Mouse (Mus musculus) lung, adult 2 months (tissue): ENCODE data around the gene Asic2. TPM values are rescaled to one million over a fixed set of nuclear protein-coding genes. Genes with fewer than 3 reads are reported as not detected.

Source experiments
- DNase-seq: peaks from one replicate; pipeline ENCODE4 v3.0.0; 2022
- H3K4me1 ChIP-seq: fragments of 200-500 bp; 2 replicates; pipeline ENCODE4 v1.6.1; 2011; ENCODE audit warnings: low read length; ENCODE audit not compliant: control insufficient read depth, insufficient read depth
- H3K4me3 ChIP-seq: fragments of 200-500 bp; replicated peaks from 2 replicates; pipeline ENCODE3; 2011; ENCODE audit warnings: low read depth, mild to moderate bottlenecking, control low read depth, low read length; ENCODE audit errors: extremely low read depth
- CTCF ChIP-seq: fragments of 200-500 bp; IDR thresholded peaks from 2 replicates; pipeline ENCODE4 v1.5.1; 2011; ENCODE audit warnings: mild to moderate bottlenecking, low read length, control low read depth; ENCODE audit not compliant: insufficient read depth
- POLR2A ChIP-seq: fragments of 200-500 bp; IDR thresholded peaks from 2 replicates; pipeline ENCODE4 v1.6.1; 2011; ENCODE audit warnings: low read depth, mild to moderate bottlenecking, control low read depth, low read length, borderline replicate concordance; ENCODE audit errors: extremely low read depth
- WGBS: fragments of 180-500 bp; shearing (Covaris S2); methylation state at CpG from one replicate; pipeline ENCODE4 v1.1.7; 2018; 5-methylcytosine and 5-hydroxymethylcytosine counted together
- polyA plus RNA-seq: library from polyadenylated mRNA; depleted of rRNA; stranded (reverse); fragments of >200 nt; gene quantifications from 2 replicates; pipeline ENCODE4 v1.2.3, GENCODE M21; 2012

The Asic2 gene
- polyA plus RNA-seq, 1 experiment, result 0.04 TPM

GRCm38 (mm10) chr11:81057506-81057905 lies 910.8 kb downstream of the Asic2 start:
- TF ChIP-seq CTCF (no peak), POLR2A (no peak)
- 84% methylated on average over 3 of the region's 3 CpGs for WGBS
- no peaks in the 10 kb centered on the region for H3K4me1 ChIP-seq
- no peak overlapping the region for H3K4me3 ChIP-seq
- no peak for DNase-seq

- 94% methylated on average over 9 of the region's 9 CpGs for WGBS
- no peaks in the 10 kb centered on the region for H3K4me1 ChIP-seq
- no peak overlapping the region for H3K4me3 ChIP-seq
- no peak for DNase-seq
- TF ChIP-seq POLR2A (no peak), CTCF (no peak)
These were observed 911.5 kb downstream of the Asic2 start for GRCm38 (mm10) chr11:81056776-81057175.

- H3K4me3 ChIP-seq, result no peak overlapping the region
- DNase-seq, result no peak
- 62% methylated on average over 12 of the region's 12 CpGs for WGBS
- no peaks in the 10 kb centered on the region; the same call in 1 of the 2 replicates for H3K4me1 ChIP-seq
- TF ChIP-seq CTCF, result no peak
- no peak for TF ChIP-seq POLR2A
These were observed 912.7 kb downstream of the Asic2 start for GRCm38 (mm10) chr11:81055446-81056145.

- TF ChIP-seq CTCF, result no peak
- TF ChIP-seq POLR2A, result no peak
- no peak overlapping the region for H3K4me3 ChIP-seq
- H3K4me1 ChIP-seq, result no peaks in the 10 kb centered on the region; the same call in 1 of the 2 replicates
- no peak for DNase-seq
- WGBS, result 80% methylated on average over 8 of the region's 8 CpGs
These were observed 914.4 kb downstream of the Asic2 start for GRCm38 (mm10) chr11:81053826-81054225.

- 60% methylated on average over 3 of the region's 3 CpGs for WGBS
- TF ChIP-seq POLR2A, result no peak
- TF ChIP-seq CTCF, result no peak
- no peak overlapping the region for H3K4me3 ChIP-seq
- no peaks in the 10 kb centered on the region for H3K4me1 ChIP-seq
- DNase-seq, result no peak
These were observed 926.6 kb downstream of the Asic2 start for GRCm38 (mm10) chr11:81041671-81042070.

- H3K4me1 ChIP-seq, result no peaks in the 10 kb centered on the region
- no peak for DNase-seq
- H3K4me3 ChIP-seq, result no peak overlapping the region
- 61% methylated on average over 5 of the region's 5 CpGs for WGBS
- no peak for TF ChIP-seq CTCF
These were observed 928.3 kb downstream of the Asic2 start for GRCm38 (mm10) chr11:81039976-81040375.

- DNase-seq, result no peak
- WGBS, result 78% methylated on average over 3 of the region's 3 CpGs
- H3K4me3 ChIP-seq, result no peak overlapping the region
- no peak for TF ChIP-seq POLR2A
- TF ChIP-seq CTCF, result no peak
- no peaks in the 10 kb centered on the region for H3K4me1 ChIP-seq
These were observed 936.1 kb downstream of the Asic2 start for GRCm38 (mm10) chr11:81032151-81032550.

- no peaks in the 10 kb centered on the region for H3K4me1 ChIP-seq
- 95% methylated on average over 8 of the region's 8 CpGs for WGBS
- no peak for TF ChIP-seq POLR2A
- TF ChIP-seq CTCF, result no peak
- DNase-seq, result no peak
- H3K4me3 ChIP-seq, result no peak overlapping the region
These were observed 953.5 kb downstream of the Asic2 start for GRCm38 (mm10) chr11:81014776-81015175.

- WGBS, result 94% methylated on average over 6 of the region's 6 CpGs
- TF ChIP-seq POLR2A (no peak), CTCF (no peak)
- no peak for DNase-seq
- no peak overlapping the region for H3K4me3 ChIP-seq
- H3K4me1 ChIP-seq, result no peaks in the 10 kb centered on the region
These were observed 954.8 kb downstream of the Asic2 start for GRCm38 (mm10) chr11:81013501-81013900.

- 69% methylated on average over 7 of the region's 7 CpGs for WGBS
- DNase-seq, result no peak
- no peak overlapping the region for H3K4me3 ChIP-seq
- H3K4me1 ChIP-seq, result no peaks in the 10 kb centered on the region
- no peak for TF ChIP-seq CTCF
- TF ChIP-seq POLR2A, result no peak
These were observed 957.5 kb downstream of the Asic2 start for GRCm38 (mm10) chr11:81010766-81011165.

GRCm38 (mm10) chr11:81009366-81009765 lies 958.9 kb downstream of the Asic2 start:
- 86% methylated on average over 12 of the region's 12 CpGs for WGBS
- DNase-seq, result no peak
- TF ChIP-seq POLR2A (no peak), CTCF (no peak)
- Histone ChIP-seq H3K4me1 (no peaks in the 10 kb centered on the region), H3K4me3 (no peak overlapping the region)
